Mouse (Mus musculus) effector memory CD4-positive, alpha-beta T cell, adult 5 months (primary cell): ENCODE results near the gene Vmn2r56. TPM values are rescaled to one million over a fixed set of nuclear protein-coding genes. Genes with fewer than 3 reads are reported as not detected.

Experiments used
- polyA plus RNA-seq: library from polyadenylated mRNA; unstranded; fragments of 100-300 nt; shearing (Covaris generic); gene quantifications from one replicate; pipeline ENCODE4 v1.2.1, GENCODE M21; 2017

Vmn2r56 gene
- polyA plus RNA-seq: not detected

DNA sequence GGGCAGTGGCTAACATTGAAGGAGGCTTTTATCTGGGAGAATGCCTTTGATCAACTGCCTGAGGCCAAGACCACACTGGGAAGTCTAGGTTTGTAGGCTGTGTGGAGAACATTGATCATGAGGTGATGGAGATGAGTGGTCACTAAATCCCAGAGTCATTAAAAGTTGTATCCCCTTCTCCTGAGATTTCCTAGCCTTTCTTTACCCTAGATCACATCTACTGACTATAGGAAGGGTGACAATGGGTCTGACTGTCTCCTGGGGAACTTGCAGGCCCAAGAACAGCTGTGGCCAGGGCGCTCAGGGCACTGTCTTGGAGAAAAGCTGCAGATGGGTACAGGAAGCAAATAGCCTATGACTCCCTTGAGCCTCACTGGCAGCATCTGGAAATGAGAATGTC, at the start of gene Vmn2r56:
Gene Vmn2r56 (minus strand): TSS at position 101 of the 400 bp plus-strand sequence.

DNA sequence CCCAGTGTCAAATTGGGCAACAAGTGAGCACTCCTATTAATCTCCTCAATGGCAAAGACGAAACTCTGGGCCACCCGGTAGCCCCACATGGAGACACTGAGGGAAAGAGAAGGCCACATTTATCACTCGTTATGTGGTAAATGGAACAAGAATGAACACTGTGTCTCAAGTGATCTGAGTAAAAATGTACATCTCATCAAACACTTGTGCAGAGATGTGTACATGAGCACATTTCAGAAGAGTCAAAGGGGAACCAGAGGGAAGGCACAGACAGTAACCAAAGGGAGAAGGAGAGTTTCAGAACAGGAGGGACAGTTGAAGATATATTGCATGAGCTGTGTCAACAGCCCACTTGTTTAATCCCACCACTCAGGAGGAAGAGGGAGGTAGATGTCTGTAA, 49.9 kb downstream of the Vmn2r56 start, which contains the start of gene Vmn2r55:
Gene Vmn2r55 (minus strand): TSS at position 101 of the 400 bp plus-strand sequence.

DNA sequence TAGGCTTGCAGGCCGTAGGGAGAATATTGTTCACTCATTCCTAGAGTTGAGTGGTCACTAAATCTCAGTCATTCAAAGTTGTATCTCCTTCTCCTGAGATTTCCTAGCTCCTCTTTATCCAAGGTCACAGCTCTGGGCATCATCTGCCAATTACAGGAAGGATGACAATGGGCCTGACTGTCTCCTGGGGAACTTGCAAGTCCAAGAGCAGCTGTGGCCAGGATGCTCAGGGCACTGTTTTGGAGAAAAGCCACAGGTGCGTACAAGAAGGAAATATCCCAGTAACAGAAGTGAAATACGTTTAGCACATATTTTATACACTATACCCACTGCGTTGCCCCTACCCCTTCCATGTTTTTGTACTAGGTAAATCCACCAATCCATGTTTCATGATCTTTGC, 94.6 kb downstream of the Vmn2r56 start, which contains the start of gene Vmn2r54:
Gene Vmn2r54 (minus strand): TSS at position 101 of the 400 bp plus-strand sequence.

Other genes starting within 250 kb of the Vmn2r56 start
- gene 2900092C05Rik, start 222.5 kb downstream of the Vmn2r56 start, polyA plus RNA-seq: not detected
- gene Vmn2r53, start 126.2 kb downstream of the Vmn2r56 start, polyA plus RNA-seq: 0.05 TPM
- gene Vmn2r54, start 94.7 kb downstream of the Vmn2r56 start, polyA plus RNA-seq: not detected
- not detected for gene Vmn2r55, start 50.0 kb downstream of the Vmn2r56 start, polyA plus RNA-seq
- gene Zscan18, start 68.6 kb upstream of the Vmn2r56 start, polyA plus RNA-seq: 12.5 TPM
- 7.6 TPM for gene Zfp329, start 83.9 kb upstream of the Vmn2r56 start, polyA plus RNA-seq
- 91.6 TPM for gene Zfp110, start 99.8 kb upstream of the Vmn2r56 start, polyA plus RNA-seq
- 0.42 TPM for gene Zfp128, start 146.2 kb upstream of the Vmn2r56 start, polyA plus RNA-seq
- gene Zscan22, start 162.8 kb upstream of the Vmn2r56 start, polyA plus RNA-seq: 5.2 TPM
- gene Rps5, start 187.3 kb upstream of the Vmn2r56 start, polyA plus RNA-seq: 1,062 TPM
- not detected for gene Rnf225, start 192.4 kb upstream of the Vmn2r56 start, polyA plus RNA-seq
- 0.60 TPM for gene Zfp324, start 230.8 kb upstream of the Vmn2r56 start, polyA plus RNA-seq
- 3.5 TPM for gene Zfp446, start 242.8 kb upstream of the Vmn2r56 start, polyA plus RNA-seq